Mouse (Mus musculus): ENCODE data around the gene Ltc4s. TPM values are rescaled to one million over a fixed set of nuclear protein-coding genes. Genes with fewer than 3 reads are reported as not detected.

Ltc4s gene
- 10 to 100 TPM in 1 of 4 experiments, 1 to 10 TPM in 3; 4.7 to 11.8 (median 6.6) TPM for total RNA-seq (2022)

DNA sequence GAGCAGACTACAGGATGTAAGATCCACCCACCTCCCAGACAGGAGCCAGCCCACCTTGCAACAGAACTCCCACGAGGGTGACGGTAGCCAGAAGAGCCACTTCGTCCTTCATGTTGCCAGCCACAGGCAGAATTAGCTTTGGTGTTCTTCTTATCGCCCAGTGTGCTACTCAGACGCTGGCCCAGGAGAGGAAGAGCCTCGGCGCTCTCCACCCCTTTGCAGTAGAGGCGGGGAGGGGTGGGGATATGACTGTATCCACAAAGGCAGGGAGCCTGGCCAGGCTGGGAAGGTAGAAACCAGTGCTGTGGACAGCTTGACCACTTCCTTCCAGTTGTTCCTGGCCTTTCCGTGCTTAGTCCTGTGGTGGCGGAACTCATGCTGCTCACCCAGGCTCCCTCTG is at the start of gene Ltc4s:
Gene Ltc4s (minus strand): TSS at position 293 of the 400 bp plus-strand sequence.
- peak; percentile 61 for DNase-seq (ENCODE audit: low spot score)

DNA sequence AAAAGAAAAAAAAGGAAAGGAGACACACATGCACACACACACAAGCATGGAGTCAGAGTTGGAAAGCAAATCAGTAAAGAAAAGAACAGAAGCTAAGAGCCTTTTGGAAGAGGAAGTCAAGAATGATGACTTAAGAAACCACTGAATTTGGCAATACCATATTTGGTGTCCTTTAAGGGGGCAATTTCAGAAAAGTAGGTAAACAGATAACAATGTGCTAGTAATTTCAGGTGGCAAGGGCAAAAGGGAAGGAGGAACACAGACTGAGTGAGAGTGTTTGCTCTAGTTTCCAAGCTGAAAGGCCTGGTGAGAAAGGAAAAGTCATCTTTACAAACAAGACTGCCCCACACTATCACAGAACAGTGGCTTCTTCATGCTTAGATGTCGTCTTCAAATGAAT is 48.0 kb upstream of the Ltc4s start:
- no peak for DNase-seq (ENCODE audit: low spot score)

DNA sequence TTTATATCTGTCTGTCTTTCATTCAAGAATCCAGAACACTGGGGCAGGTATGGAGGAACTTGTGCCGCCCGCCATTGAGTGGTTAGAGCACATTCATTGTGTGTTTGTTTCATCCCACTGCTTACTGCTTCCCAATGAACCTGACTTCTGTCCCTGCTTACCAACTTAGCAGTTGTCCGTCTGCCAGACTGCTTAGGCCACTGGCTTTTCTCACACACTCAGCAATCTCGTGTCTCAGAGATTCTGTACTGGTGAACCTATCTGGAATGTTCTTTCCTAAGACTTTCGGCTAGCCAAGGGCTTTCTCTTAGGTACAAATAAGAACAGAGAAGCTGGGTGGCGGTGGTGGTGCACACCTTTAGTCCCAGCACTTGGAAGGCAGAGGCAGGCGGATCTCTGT is 47.3 kb upstream of the Ltc4s start:
- DNase-seq (ENCODE audit: low spot score) = no peak

DNA sequence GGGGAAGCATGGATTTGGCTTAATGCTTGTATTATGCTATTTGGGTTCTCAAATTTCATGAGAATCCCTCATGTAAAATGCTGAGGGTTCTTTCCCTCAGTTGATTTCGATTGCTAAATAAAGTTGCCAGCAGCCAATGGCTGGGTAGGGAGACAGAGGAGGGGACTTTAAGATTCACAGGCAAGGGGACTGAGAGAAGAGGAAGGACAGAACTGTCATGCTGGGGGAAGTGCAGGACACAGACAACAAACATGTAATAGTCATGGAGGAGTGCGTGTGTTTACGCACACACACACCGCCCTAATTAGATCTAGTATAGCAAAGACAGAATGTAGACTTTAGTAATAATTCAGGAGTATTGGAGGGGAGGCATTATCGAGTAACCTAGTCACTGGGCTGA is 46.8 kb upstream of the Ltc4s start:
- DNase-seq (ENCODE audit: low spot score) = no peak

DNA sequence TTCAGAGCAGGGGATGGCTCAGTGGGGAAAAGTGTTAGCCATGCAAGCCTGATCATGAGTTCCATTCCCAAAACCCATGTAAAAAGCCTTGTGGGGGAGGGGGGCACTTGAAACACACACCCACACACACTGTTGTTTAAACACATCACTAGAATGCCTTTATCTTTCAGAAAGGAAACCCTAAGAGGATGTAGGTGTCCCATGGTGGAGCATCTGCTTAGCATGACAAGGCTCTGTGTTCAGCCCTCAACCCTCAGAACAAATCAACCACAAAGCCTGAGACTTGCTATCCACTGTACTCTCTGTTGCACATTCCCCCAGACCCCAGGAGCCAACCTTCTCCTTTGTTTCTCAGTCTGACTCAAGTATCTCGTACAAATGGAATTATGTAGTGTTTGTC is 41.6 kb upstream of the Ltc4s start:
- no peak for DNase-seq (ENCODE audit: low spot score)

DNA sequence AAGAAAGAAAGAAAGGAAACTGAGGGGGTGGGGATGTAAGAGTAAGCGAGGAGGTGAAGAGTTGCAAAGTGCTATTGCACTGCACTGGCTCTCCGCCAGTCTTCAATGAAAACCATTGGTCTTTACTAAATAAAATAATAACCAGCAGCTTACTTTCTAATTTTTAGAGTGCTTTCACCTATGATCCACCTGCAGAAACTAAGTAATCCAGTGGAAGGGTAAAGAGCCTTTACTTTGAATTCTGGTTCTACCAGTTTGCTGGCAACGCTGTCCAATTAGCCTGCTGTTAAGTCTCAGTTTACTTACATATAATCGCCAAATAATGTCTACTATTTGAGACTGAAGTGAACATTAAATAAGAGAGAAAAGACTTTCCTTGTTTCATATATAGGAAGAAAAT is 40.6 kb upstream of the Ltc4s start:
- DNase-seq (ENCODE audit: low spot score) = no peak

DNA sequence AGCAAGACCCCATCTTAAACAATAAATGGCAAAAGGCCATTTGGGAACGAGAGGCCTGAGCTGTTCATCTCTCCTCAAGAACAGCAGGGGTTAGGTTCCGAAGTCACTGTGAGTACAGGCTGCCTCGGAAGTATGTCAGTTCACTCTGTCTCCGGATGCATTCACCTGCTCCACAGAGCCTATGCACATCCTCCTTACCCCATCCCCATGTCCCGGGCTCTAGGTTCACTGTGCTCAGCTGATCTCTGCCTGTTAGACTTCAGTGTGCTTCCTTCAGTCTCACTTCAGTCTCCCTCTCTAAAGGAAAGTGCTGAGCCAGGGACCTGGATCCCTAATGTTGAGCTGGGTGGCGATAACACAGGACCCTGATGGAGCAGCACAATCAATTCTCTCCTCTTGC is 39.3 kb upstream of the Ltc4s start:
- DNase-seq (ENCODE audit: low spot score) = no peak

DNA sequence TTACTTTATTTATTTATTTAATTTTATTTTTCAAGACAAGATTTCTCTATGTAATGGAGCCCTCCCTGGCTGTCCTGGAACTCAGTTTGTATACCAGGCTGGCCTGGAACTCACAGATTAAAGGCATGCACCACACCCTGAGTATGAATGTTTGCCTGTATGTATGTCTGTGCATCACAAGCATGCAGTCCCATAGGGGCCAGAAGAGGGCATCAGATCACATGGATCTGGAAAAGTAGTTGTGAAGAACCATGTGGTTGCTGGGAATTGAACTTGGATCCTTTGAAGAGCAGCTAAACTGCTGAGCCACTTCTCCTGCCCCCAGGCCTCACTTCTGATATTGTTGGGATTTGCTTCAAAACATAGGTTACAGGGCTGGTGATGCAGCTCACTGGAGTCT is 38.6 kb upstream of the Ltc4s start:
- no peak for DNase-seq (ENCODE audit: low spot score)

DNA sequence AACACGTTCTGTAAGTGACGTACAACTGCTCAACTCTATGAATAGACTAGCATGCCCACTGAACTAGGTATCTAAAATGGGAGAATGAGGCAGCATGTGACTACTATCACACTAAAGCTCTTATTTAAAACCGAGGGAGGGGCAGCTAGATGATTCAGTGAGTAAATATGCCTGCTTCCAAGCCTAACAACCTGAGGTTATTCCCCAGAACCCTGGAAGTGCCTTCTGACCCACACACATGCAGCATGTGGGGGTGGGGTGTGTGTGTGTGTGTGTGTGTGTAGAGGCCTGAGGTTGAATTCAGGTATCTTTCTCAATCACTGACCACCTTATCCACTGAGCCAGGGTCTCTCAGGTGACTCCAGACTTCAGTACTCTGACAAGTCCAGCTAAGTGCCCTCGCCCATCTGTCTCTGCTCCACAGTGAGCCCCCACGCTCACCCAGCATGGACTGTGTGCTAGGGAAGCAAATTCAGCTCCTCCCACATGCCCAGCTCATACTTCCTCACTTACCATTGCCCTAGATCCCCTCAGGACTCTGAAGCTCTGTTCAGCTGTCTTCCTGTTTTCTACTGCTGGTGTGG is 37.2 kb upstream of the Ltc4s start:
- peak; percentile 48 for DNase-seq (ENCODE audit: low spot score)

DNA sequence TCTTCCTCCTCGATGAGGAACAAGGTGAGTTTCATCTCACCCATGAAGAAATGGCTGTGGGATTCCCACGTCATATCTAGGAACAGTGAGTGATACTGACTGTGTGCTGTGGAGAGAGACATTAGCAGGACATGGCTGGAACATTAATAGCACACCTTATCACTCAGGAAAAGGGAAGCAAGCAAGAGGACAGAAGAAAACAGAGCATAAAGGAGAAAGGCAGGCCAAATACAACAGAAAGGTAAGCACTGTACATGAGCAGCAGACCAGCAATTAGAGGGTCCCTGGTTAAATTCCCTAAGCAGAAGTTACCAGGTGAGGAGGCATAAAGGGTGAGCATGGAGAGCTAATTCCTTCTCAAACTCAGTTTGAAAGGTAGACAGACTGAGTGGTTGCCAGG is 36.7 kb upstream of the Ltc4s start:
- no peak for DNase-seq (ENCODE audit: low spot score)

DNA sequence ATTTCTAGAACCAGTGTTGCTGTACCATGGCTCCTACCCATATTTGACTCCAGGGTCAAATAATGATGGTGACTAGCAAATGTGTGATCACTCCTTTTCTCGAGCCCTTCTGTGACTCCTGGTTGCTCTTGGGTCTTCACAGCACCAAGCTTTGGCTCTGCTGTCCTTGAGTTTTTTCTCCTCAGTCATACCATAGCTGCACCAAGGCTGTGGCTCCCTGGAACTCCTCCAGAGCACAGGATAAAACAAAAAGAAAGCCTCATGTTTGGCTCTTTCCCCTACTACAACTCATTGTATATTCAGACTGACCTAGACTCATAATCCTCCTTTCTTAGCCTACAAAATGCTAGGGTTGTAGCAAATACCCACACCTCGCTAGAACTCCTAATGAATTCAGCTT is 34.4 kb upstream of the Ltc4s start:
- no peak for DNase-seq (ENCODE audit: low spot score)

DNA sequence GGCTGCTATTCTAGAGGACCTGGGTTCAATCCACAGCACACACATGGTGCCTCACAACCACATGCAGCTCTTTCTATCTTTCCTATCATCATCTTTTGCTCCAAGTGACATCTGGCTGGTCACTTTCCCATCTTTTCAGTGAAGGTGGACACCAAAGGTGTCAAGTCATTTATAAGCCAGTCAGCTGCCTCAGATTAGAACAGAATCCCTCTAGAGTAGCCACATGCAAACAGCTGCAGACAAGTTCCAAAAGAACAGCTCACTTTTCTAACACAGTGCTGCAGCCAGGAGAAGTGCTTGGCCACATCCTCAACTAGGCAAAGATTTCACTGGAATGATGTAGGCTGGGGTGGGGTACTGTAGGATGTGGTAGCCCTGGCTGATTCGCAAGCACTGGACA is 31.5 kb upstream of the Ltc4s start:
- no peak for DNase-seq (ENCODE audit: low spot score)

DNA sequence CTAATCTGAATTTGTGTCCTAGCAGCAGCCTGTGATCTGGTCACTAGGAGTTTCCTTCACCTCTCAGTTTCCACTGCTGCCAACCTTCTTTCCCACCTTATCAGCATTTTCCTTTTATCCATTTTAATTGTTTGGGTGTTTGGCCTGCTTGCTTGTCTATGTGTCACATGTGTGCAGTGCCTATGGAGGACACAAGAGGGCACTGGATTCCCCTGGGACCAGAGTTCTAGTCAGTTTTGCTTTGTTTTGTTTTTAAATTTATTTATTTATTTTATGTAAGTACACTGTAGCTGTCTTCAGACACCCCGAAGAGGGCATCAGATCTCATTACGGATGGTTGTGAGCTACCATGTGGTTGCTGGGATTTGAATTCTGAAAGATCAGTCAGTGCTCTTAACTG is 30.7 kb upstream of the Ltc4s start:
- DNase-seq (ENCODE audit: low spot score) = no peak

DNA sequence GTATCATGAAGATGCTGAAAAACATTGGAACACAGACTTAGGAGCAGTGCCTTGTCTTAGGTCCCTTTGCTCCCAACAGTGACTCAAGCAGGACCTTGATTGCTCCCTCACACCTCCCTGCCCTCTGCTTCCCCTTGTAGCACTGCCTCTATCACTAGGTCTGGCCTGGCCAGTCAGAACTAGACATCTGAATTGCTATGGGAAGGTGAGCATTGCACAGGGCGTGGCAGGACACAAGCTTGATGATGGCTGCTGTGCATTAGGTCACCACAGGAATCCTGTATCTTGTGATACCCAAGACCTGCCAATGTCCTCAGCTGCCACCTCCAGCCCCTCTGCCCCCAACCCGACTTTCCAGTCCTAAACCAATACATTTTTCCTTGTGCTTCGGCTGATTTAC is 28.6 kb upstream of the Ltc4s start:
- no peak for DNase-seq (ENCODE audit: low spot score)

DNA sequence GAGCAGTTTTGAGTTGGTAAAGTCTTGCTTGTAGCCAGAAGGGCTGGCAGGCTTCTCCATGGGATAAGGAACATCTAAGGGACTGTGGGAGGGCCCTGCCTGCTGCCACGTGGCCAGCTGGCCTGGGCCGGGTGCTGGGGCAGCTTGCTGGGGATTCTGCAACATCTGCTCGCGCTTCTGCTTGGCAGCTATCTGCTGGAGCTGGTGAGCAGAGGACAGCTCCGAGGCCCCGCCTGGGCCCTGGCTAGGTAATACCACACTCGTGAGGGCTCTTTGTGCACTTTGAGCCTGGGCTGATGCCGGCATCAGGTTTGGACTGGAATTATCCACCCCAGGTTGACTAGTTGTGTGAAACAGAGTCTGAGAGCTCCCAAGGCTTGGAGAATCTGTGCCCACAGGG is 27.5 kb upstream of the Ltc4s start:
- no peak for DNase-seq (ENCODE audit: low spot score)

DNA sequence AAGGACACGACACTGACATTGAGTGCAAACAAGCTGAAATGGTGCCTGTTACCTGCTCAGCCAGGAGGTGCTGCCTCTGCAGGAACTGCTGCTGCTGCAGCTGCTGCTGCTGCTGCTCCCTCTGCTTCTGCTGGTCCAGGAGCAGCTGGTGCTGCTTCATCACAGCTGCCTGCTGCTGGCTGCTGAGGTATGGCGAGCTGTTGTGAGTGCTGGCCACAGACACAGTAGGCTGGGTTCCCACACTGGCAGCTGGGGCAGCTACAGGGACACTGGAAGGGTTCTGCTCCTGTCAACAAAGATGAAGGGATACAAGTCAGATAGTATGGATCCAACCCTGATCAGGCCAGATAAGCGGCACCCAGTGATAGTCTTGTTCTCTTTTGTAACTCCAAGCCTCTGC is 24.8 kb upstream of the Ltc4s start:
- DNase-seq (ENCODE audit: low spot score) = no peak

DNA sequence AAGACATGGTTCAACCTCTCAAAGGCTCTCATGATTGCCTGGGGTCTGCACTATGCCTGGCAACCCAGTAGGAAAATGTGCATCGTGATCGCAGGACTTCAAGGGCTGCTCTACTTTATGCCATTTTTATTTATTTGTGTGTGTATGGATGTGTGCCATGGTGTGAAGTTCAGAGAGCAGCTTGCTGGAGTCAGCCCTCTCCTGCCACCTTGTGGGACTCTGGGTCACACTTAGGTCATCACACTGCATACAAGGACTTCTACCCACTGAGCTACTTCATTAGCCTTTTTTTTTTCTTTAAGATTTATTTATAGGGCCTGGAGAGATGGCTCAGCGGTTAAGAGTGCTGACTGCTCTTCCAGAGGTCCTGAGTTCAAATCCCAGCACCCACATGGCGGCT is 23.6 kb upstream of the Ltc4s start:
- DNase-seq (ENCODE audit: low spot score) = no peak

DNA sequence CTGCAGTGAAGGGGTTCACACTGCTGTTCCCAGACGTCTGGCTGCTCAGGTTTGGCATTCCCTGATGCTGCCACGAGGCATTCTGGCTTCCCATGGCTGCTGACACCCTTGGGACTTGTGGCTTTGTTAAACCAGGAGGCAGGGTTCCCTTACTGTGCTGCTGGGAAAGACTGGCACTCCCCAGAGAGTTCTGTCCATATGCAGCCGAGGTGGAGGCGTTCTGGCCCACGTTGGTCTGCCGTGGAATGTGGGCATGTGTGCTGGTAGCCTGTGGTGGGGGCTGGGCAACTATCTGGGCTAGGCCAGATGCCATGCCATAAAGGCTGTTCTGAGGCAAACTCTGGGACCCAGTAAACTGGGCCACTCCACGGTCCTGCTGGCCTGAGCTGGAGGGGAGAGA is 19.9 kb upstream of the Ltc4s start:
- DNase-seq (ENCODE audit: low spot score) = no peak

DNA sequence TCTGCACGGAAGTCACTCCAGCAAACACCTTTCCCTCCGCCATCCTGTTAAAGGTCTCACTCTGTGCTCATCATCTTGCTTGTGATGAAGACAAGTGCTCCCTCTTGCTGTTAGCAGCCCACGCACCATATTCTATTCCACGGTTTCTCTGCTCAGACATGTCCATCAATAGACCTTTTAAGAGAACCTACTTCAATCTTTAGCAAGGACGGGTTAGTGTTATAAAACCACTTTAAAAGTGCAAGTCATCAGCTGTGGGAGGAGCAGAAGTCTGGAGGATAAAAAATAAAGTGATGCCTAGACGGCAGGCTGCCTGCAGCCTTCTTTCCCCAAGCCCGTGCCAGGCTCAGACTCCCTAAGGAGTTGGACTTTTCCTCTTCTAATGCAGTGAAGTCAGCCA is 18.2 kb upstream of the Ltc4s start:
- no peak for DNase-seq (ENCODE audit: low spot score)

DNA sequence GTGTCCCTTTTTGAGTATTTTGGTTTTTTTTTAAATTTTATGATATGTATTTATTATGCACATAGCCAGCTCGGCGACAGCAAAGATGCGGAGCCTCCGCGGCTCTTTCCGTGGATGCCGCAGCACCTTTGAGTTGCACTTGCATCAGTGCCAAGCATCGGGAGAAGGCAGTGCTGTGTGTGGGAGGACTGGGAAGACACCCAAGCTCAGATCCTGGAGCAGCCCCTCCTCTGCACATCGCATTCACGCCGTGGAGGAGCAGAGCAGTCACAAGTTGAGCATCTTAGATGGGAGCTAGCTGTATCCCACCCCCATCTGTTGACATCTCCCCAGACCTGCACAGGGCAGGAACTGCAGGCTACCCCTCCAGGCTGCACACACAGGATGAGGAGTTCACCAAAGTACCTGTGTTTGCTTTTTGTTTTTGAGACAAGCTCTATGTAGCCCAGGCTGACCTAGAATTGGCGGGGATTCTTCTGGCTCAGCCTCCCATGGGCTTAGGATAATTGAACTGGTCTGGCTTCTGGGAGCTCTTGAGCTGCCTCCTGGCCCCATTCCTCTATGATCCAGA is 15.7 kb upstream of the Ltc4s start:
- DNase-seq (ENCODE audit: low spot score) = no peak

DNA sequence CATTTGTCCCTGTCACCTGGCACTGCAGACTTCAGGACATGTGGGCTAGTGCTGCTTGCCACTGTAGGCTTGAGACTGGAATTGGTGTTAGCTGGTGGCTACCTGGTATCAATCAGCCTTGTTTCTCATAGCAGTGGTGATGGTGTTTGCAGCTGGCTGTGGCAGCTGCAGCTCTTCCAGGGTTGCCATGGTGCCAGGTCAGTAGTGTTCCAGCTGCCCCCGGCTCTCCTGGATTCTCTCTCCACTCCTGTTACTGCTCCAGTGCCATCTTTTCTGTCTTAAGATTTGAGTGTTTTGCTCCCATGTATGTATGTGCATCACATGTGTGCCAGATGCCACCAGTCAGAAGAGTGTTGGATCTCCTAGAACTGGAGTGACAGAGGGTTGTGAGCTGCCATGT is 15.0 kb upstream of the Ltc4s start:
- DNase-seq (ENCODE audit: low spot score) = no peak

DNA sequence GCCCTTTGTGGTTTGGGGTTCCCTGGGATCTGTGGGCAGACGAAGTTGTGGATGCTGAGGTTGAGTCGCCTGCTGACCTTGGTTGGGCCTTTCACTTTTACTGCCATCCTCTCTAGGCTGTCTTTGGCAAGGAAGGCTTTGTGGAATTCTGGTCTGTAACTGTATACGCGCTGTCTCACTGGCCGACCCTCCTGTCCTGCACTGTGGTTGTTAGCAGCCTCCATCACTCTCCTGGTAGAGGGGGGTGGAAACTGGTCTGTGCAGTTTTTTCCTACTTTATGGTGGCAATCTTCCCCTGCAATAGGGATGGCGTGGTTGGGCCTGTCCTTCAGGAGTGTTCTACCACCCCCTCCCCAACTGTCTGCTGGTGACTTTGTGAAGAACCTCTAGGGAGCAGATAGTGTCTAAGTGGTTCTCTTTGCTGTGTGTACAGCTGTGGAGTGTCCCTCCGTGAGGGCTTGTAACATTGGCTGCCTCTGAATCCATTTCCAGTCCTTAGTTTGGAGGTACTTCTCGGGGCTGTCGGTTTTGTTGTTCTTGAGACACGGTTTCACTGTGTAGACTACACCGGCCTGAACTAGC is 14.4 kb upstream of the Ltc4s start:
- no peak for DNase-seq (ENCODE audit: low spot score)

DNA sequence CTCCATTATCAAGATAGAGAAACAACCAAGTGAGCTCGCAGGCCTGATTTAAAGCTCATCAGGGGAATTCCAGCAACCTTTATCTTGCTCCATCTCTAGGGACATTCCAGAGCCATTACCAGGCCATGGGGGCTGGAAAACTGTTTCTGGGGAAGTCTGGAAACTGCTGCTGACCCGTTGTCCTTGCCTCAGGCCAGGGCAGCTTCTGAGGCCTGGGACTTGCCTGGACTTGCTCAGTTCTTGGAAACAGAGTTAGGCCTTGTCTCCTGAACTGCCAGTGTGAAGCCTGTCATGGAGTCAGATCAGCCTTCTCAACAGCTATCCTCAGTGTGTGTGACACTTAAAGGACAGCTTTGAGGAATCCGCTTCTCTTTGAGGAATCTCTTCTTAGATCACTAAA is 13.8 kb upstream of the Ltc4s start:
- DNase-seq (ENCODE audit: low spot score) = no peak

Data from heart, adult 8-10 months (tissue).